Mouse (Mus musculus) layer of hippocampus, adult 2 months (tissue): ENCODE results near the gene Zfp654. TPM values are rescaled to one million over a fixed set of nuclear protein-coding genes. Genes with fewer than 3 reads are reported as not detected.

ENCODE experiments used
- DNase-seq, 2 experiments: peaks; one replicate each; pipeline ENCODE4 v3.0.0; 2022; ENCODE audit warnings: low spot score in 2 of 2
- H3K27ac ChIP-seq: fragments of 200-600 bp; 2 replicates; pipeline ENCODE4 v1.8.1; 2022
- H3K4me3 ChIP-seq: fragments of 200-600 bp; 2 replicates; pipeline ENCODE4 v1.8.1; 2022; ENCODE audit warnings: mild to moderate bottlenecking
- CTCF ChIP-seq: fragments of 200-600 bp; conservative IDR thresholded peaks from 2 replicates; pipeline ENCODE4 v1.8.1; 2022; ENCODE audit warnings: antibody characterized with exemption, mild to moderate bottlenecking, moderate library complexity
- total RNA-seq, 2 experiments: library from RNA; stranded (reverse); gene quantifications; 2 replicates each; pipeline ENCODE4 v1.2.3; 2021

The Zfp654 gene
- total RNA-seq, 2 experiments from 2014 or later: 14.9 to 15.8 TPM

DNA sequence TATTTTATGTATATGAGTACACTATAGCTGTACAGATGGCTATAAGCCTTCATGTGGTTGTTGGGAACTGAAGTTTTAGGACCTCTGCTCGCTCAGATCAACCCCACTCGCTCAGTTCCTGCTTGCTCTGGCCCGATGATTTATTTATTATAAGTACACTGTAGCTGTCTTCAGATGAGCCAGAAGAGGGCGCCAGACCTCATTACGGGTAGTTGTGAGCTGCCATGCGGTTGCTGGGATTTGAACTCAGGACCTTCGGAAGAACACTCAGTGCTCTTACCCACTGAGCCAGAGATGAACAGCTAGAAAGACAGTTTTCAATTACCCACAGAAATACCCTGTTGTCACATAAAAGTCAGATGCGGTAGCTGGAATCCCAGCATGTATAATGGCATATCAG is 5.5 kb downstream of the Zfp654 start:
- Histone ChIP-seq H3K4me3 (no peak overlapping the region), H3K27ac (no peak overlapping the region)
- no peak for DNase-seq
- TF ChIP-seq CTCF: peak; percentile 61

DNA sequence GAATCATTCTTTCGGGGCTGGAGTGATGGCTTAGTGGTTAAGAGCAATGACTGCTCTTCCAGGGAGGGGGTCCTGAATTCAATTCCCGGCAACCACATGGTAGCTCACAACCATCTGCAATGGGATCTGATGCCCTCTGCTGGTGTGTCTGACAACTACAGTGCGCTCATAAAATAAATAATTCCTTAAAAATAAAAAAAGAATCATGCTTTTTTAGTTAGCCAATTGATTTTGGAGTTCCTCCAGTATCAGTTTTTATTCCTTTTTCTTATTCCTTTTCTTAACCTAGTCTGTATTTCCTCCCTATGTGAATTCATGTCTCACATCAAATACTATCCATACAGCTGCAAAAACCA is 9.1 kb downstream of the Zfp654 start:
- H3K4me3 ChIP-seq: no peak overlapping the region
- TF ChIP-seq CTCF: peak; percentile 53
- no peak for DNase-seq
- no peak overlapping the region for H3K27ac ChIP-seq

DNA sequence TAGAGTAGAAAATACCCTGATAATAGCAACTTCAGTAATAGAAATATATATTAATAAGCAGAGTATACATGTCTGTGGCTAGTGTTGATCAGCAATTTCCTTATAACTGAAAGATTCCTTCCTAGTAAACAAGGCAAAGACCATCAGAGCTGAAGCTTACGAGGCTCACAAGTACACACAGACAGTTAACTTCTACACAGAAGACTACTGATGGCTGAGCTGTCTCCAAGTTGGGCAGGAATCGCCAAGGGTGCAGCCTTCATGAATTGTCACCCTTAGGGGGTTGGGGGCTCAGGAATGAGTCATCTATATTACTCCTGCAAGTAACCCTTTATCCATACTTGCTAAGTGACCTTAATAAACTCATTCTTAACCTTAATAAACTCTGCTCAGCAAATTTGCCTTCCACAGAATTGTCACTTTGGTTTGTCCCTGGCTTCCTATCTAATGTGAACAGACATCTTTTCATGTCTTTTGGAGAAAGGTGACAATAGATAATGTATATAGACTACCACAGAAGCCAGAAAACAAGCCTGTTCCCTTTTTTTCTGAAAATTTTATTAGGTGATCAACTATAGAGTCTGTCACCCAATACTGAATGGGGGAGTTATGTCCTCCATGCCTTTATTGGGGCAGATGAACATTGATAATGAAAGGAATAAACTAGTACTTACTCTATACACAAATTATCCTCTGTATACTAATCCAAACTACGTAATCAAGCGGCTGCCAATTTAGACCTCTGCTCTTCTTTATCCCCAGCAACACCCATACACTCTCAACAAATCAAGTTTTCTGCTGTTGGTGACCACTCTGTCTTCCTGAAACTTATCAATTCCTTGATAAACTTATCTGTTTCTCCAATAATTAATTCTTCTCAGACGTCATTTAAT is 9.7 kb downstream of the Zfp654 start:
- no peak overlapping the region for H3K27ac ChIP-seq
- H3K4me3 ChIP-seq: no peak overlapping the region
- TF ChIP-seq CTCF: no peak
- DNase-seq: no peak

DNA sequence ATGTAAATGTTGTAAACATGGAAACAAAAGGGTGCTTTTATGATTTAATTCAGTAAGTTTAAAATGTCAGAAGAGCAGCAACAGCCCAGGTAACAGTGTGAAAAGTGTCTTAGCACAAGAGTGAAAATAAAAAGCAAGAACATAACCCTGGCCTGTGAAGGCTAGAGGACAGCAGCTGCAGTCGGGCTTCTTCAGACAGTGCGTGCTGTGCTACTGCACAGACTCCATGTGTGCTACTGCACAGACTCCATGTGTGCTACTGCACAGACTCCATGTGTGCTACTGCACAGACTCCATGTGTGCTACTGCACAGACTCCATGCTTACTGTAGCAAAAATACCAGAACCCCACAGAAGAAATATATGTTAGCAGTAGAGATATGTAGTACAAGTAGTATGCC is 14.7 kb downstream of the Zfp654 start:
- TF ChIP-seq CTCF: no peak
- Histone ChIP-seq H3K27ac (no peak overlapping the region), H3K4me3 (no peak overlapping the region)
- DNase-seq: no peak

DNA sequence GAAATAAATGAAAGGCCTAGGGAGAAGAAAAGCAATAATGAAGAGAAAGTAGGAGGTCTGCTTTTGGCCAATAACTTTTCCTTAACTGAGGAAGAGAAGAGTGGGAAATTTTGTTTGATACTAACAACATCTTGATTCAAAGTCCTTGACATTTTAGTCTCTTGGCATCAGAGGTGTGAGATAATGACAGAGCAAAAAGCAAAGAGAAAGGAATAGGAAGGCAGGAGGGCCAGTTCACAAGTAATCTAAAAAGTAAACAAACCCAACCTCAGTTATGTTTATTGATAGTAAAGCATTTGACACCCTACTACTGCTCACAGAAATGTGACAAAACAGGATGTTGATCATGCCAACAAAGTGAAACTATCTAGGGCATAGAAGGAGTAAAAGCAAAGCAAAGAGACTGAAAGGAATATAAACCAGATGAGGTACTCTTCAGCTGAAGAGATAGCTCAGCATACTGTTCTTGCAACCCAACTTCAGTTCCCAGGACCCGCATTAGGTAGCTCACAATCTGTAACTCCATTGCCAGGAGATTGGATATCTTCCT is 15.4 kb downstream of the Zfp654 start:
- DNase-seq: no peak
- Histone ChIP-seq H3K27ac (no peak overlapping the region), H3K4me3 (no peak overlapping the region)
- TF ChIP-seq CTCF: no peak

DNA sequence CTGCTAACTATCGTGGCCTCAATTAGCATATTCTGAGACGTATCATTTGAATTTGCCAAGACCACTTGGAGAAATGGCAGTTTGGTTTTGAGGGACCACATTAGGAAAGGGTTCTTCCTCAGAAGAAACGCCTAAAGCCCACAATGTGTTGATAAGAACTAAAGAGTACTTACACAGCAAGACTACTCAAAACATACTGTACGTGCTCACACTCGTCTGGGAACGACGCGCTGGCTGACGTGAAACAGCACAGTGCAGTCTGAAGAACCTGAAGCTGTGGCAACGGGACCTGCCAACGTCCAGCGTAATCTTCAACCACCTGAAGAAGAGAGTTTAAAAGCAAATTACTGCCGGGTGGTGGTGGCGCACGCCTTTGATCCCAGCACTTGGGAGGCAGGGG is 21.2 kb downstream of the Zfp654 start:
- H3K4me3 ChIP-seq: no peak overlapping the region
- no peak for DNase-seq
- H3K27ac ChIP-seq: no peak overlapping the region
- no peak for TF ChIP-seq CTCF

DNA sequence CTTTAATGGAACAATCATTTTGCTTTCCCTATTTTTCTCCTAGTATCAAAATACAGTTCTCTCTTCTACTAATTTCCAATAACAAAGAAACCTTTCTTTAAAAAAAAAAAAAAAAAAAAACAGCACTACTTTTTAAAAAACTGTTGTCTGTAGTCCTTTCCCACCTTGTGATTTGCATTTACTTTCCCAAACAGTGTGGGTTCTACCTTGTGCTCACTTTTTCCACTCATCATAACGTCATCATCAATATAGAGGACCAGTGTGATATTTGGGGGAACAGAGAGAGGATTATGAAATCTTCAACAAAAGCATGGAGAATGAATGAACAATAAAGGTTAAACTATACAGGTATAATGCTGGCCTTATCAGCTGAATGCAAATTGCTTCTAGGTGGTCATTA is 27.0 kb downstream of the Zfp654 start:
- DNase-seq: no peak
- no peak overlapping the region for H3K4me3 ChIP-seq
- TF ChIP-seq CTCF: no peak
- no peak overlapping the region for H3K27ac ChIP-seq

DNA sequence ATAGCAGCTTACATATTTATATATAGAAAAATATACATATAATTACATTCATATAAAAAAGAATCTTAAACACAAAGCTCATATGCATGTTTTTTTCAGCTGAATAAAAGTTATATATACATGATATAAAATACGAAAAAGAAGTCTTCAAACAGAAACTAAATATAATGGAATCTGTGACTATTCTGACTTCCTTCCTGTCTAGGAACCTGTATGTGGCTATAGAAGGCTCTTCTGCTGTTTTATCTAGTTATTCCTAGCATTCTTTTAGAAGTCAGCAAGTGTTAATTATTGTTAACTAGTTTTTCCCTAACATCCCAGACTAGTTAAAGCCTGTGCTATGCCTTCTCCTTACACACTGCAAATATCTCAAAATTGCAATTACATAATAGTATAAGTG is 27.6 kb downstream of the Zfp654 start:
- no peak overlapping the region for H3K4me3 ChIP-seq
- H3K27ac ChIP-seq: no peak overlapping the region
- no peak for TF ChIP-seq CTCF
- DNase-seq: no peak

DNA sequence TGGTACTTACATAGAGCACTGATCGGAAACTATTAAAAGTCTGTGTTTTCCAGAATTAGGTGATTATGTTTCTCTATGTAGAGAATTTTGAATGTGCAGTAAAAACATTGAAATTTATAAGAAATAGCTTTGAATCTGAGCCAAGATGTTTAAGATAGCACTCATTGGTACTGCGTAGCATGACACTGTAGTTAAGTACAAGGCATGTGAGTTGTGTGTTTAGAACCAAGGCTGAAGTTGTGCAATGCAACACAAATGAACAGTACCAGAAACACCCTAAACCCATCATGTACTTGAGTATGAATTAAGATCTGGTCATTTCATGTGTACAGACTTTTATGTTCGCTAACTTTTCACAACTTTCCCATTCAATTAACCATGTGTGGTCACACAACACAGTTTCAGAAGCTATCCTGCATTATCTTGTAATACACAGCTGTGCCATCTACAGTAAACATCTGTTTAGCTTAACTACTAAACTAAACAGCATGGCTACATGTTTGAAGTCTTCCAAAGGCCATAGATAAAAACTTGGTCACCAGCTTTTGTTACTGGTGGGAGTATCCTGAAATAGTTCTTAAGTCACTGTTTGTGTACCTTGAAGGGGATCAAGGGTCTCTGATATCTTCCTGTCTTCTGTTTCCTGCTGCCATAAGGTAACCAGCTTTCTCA is 34.2 kb downstream of the Zfp654 start:
- Histone ChIP-seq H3K27ac (no peak overlapping the region), H3K4me3 (no peak overlapping the region)
- TF ChIP-seq CTCF: no peak
- no peak for DNase-seq

DNA sequence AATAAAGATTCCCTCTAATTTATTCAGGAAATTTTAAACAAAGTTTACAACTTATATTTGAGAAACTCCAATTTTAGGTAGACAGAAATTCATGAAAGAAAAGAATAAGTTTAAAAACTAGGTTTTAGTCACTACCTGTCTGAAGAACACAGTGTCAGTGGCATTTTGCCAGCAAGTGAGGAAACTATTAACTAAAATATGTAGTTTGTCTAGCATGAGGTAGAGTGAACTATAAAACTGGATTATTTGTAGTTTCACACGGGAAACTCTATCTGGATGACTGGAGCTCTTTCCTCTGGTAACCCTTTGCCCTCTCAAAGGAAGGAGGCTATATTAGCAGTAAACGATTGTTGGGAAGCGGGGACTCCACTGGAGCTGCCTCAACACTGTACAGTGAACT is 48.4 kb downstream of the Zfp654 start:
- Histone ChIP-seq H3K4me3 (no peak overlapping the region), H3K27ac (no peak overlapping the region)
- DNase-seq: no peak
- no peak for TF ChIP-seq CTCF

DNA sequence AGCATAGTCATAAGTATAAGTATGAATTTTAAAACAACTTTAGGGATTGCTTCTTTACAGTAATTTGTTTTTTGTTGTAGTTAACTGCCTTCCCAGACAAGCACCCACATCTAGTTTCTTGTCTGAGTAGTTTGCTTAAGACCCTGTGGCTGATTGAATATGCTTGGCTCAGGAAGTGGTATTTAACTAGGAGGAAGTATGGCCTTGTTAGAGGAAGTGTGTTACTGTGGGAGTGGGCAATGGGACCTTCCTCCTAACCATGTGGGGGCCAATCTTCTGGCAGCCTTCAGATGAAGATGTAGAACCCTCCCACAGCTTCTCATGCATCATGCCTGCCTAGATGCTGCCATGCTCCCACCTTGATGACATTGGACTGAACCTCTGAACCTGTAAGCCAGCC is 49.8 kb downstream of the Zfp654 start:
- Histone ChIP-seq H3K27ac (no peak overlapping the region), H3K4me3 (no peak overlapping the region)
- DNase-seq: no peak
- TF ChIP-seq CTCF: no peak

DNA sequence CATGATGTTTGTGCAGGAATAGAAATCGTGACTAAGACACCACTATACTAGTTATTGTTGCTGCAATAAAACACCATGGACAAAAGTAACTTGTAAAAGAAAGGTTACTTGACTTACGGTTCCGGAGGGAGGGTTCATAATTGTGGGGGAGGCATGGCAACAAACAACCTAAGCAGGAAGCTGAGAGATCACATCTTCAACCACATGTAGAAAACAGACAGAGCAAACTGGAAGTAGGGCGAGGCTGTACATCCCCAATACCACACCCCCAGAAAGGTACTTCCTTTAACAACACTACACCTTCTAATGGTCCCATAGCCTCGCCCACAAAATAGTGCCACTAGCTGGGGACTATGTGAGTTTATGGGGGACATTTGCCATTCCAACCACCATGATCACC is 51.1 kb downstream of the Zfp654 start:
- TF ChIP-seq CTCF: no peak
- H3K4me3 ChIP-seq: no peak overlapping the region
- no peak for DNase-seq
- H3K27ac ChIP-seq: no peak overlapping the region

DNA sequence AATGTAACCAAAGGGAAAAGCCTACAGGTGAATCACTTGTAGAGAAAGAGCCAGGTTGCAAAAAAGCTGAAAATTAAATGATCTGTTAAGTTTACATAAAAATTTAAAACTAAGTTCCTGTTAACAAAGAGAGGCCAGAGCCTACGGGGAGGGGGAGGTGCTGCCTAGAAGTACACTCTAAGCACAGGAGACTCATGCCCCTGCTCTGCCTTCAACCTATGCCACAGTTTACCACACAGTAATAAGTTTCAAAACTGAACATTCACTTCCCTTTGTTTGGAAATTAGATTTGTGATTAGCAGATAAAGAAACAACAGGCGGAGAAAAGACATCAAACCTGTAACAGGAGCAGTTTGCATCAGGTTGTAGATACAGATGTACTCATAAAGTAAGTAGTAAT is 56.6 kb downstream of the Zfp654 start:
- no peak for DNase-seq
- no peak overlapping the region for H3K4me3 ChIP-seq
- no peak overlapping the region for H3K27ac ChIP-seq
- no peak for TF ChIP-seq CTCF

DNA sequence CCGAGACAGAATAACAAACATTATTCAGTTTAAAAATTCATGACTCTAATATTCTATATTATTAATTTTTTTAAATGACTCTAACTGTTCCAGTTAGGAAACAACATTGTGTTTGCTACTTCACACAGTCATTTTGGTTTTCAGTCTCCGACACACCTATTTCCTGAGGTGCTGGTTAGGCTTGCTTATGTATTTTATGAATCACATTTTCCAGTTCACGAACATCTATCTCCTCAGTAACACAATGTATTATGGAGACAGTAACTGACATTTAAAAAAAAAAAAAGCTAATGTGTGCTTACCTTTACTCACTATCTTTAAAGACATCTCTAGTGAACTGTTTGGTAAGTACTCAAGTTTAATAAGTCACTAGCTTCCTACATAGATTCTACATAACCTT is 61.7 kb downstream of the Zfp654 start:
- Histone ChIP-seq H3K4me3 (no peak overlapping the region), H3K27ac (no peak overlapping the region)
- no peak for TF ChIP-seq CTCF
- DNase-seq: no peak
